Mouse (Mus musculus) granulocyte monocyte progenitor cell, adult 5-6 weeks (primary cell): ENCODE data around the gene Prkca. TPM values are rescaled to one million over a fixed set of nuclear protein-coding genes. Genes with fewer than 3 reads are reported as not detected.

Experiments used
- ATAC-seq: replicated peaks from 2 replicates; pipeline ENCODE4 v1.8.0; 2016; ENCODE audit warnings: mild to moderate bottlenecking, moderate TSS enrichment, inconsistent platforms; ENCODE audit not compliant: poor library complexity, severe bottlenecking
- total RNA-seq, 2 experiments: library from RNA; stranded (forward) in 1 of 2; stranded (reverse) in 1 of 2; fragments of 200-712, 200-1000 nt in 1 of 2; fragments of >200 nt in 1 of 2; fragmentation: Nextera tagmentation in 1 of 2; gene quantifications; 2 replicates each; pipeline ENCODE4 v1.2.3; 2014 to 2017

Gene Prkca
- total RNA-seq, 2 experiments from 2014 or later = 2.2 to 6.1 TPM

DNA sequence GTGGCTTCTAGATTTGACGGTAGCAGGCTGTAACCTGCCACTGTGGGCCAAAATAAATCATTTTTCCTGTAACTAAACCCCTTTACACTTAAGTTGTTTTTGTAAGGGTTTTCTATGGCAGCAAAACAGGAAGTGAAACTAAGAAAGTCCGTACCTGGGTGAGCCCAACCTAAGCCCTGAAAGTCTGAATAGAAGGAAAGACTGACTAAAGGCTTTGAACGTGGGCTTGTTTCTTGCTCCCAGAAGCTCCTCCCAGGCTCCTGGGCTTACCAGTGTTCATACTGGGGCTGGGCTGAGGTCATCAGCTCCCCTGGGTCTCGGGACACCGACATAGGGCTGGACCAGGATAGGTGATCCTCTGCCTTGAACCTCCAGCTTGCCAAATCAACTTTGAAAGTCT lies 164.9 kb downstream of the Prkca start:
- peak; percentile 53; the same call in 1 of the 2 replicates for ATAC-seq

DNA sequence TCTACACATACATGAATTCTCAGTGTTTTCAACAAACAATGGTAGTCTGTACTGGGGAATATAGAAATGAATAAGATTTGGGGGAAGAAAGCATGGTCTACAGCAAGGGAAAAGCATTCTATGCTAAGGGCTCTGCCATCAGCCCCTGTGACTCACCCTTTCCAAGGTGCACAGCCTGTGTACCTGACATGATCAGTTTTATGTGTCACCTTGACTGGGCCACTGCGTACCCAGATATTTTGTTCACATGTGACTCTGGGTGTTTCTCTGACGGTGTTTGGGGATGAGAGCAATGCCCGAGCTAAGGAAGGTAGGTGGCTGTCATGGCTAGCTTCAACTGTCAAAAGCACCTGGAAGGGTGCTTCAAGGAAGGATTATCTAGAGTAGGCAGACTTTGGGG lies 165.5 kb downstream of the Prkca start:
- ATAC-seq = no peak

DNA sequence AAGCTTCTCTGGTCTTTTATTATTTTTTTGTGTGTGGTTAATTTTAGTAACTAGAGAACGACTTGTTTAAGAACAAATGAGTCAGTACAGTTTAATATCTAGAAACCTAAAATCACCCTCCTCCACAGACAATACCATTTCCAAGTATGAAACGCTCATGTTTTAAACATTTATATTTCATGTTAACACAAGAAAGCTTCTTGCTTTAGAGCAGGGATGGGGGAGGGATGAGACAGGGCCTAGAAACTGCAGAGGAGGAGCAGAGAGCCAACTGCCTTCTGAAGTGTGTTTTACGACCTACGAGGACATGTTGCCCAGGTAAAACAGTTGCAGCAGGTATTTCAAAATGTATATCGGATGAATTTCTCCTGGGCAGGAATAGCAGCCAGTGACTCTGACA lies 167.0 kb downstream of the Prkca start:
- ATAC-seq = no peak

DNA sequence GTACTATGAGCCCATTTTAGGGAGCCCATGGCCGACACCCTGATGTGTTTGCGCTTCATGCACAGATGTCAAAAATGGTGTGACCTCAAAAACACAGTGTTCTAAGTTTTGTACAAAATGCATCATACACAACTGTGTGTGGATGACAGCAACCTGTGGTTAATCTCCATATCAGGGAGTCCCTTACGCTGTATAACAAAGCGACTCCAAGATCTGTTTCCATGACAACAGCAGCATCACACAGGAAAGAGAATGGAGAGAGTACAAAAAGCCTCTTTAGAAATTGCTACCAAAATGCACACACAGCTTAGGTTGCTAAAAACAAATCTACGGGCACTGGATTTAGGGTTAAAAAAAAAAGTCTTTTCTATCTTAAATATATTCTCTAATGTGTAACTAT lies 171.8 kb downstream of the Prkca start:
- ATAC-seq = no peak

DNA sequence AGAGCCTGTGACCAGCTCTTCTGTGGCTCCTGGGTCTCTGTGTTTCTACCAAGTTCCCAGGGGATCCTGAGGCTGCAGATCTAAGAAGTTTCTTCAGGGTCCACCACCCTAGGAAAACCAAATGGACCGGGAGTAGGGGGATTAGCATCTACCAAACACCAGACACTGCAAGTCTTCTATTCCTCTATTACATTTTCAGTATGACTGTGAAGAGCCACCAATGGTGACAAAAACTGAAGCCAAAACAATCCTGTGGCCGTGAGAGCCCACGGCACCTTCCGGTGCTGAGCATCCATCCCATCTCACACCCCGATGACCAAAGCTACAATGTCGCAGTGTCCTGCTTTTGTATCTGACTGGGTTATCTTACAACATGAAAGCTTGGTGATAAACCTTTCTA lies 172.5 kb downstream of the Prkca start:
- no peak for ATAC-seq

DNA sequence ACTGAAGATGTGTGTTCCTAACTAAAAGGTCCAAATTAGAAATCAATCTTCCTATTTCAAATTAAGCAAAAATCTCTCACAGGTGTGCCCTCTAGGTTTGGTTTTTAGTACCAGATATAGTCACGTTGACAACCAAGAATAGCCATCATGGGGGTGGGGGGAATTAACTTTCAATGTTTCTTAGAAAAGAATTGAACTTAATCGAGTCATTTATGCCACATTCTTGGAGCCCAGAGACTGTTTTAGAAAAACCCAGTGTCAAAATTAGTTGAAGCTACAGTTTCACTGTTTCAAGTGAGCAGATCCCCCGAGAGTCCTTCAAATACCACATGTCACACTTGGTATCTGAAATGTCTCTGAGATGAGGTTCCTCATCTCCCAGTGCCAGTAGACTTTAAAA lies 173.6 kb downstream of the Prkca start:
- no peak for ATAC-seq

DNA sequence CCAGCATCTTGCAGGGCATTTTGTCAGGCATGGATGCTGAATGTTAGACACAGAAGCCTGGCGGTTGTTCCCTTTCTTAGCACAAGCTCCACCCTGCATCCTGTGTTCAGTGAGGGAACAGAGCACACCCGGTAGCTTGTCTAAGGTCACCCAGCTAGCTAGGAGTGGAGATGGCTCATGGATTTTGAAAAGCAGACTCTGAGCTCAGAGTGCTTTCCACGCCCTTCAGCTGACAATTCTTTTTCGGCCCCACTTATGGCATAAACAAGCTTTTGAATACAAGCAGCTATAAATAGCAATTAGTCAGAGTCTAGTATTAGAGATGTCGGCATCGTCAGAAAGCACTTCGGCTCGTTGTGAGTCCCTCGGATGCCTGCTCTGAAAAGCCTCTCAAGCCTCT lies 178.0 kb downstream of the Prkca start:
- ATAC-seq = no peak

DNA sequence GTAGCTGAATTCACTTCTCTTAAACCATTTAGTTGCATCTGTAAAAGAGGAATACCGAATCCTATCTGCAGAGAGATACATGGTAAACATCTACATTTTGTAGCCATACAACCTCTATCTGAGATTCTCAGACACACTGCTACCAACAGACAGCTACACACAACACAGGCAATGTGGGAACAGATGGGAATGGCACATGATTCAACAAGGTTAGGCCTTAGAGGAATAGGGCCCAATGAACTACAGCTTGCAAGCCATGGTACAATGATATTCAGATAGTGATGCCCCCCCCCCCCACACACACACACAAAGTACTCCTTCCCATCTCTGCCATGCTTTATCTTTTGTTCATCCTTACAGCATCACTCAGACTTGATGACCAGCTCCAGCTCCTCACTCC lies 181.1 kb downstream of the Prkca start:
- ATAC-seq = no peak

DNA sequence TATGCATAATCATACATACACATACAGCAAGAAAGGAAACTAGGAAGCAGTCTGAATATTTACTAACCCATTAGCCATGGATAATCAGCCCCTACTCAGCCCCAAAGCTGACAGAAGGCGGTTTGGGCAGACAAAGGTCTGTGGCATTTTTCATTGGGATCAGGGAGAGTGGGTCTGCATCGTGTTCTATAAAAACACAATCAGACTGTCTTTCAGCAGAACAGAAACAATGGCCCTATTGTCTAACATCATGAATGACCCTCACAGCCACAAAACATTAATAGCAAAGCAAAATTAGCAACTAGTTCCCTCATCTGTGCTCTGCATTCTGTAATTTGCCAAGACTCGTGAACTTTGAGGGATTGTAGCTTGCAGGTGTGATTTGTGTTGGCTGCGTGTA lies 181.6 kb downstream of the Prkca start:
- no peak for ATAC-seq

DNA sequence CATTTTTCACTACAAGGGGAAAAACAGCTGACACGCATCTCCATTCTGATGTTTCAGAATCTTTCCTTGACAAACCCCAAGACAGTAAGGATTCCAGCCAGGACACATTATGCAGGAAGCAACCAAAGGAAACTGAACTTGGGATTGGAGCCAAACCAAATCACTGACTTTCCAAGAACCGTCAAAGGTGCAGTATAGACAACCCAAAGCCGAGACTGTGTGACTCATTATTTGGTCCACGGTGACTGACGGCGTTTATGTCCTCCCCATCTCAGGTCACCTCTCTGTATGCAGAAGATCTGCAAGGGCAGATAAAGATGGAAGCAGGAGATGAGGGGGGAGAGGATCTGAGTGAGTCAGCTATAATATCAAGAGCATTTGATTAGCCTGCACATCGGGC lies 183.7 kb downstream of the Prkca start:
- ATAC-seq = no peak

DNA sequence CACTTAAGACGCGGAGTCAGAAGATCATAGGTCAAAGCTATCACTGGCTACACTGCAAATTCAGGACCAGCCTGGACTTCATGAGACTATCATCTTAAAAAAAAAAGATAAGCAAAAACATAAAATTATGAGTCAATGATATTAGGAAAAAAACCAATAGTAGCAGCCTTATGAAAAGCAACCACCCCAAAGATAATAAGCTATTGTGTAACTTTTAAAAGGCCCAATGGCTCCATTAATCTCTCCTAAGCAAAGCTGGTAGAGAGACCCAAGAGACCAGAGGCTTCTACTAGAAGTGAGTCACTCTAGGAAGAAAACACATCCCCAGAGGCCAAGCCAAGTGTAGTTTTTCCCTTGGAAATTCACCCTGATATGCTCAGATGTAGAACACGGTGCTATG lies 185.7 kb downstream of the Prkca start:
- no peak for ATAC-seq

DNA sequence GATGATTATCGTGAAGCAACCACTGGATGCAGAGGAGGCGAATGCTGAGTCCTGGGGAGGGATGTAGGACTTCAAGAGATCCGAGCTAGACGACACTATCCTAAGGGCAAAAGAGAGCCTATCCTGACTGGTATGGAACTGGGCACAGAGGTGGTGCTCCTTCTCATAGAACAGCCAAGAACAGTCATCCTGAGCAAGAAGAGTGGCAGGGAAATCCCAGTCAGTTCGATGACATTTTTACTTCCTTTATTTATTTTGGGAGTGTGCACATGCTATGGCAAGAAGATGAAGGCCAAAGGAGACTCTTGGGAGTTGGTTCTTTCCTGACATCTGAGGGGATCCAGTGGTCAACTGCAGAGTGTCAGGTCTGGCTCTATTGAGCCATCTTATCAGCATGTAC lies 186.7 kb downstream of the Prkca start:
- ATAC-seq = no peak

DNA sequence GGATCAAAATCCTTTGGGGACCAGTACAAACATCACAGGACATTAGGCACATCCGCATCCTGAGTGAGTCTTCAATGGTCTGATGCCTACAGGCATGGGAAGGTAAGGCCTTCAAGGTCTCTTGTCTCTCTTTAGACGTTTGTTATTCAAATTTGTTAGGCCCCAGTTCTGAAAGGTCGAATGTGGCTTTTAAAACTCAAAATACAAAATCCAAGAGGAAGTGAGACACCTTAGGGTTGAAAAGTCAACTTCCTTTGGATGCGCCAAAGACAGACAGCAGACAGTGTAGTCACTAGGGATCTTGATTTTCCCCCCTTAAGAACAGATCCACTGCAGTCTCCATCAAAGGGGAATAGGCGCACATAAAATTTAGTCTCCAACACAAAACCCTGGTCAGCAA lies 187.6 kb downstream of the Prkca start:
- no peak for ATAC-seq

DNA sequence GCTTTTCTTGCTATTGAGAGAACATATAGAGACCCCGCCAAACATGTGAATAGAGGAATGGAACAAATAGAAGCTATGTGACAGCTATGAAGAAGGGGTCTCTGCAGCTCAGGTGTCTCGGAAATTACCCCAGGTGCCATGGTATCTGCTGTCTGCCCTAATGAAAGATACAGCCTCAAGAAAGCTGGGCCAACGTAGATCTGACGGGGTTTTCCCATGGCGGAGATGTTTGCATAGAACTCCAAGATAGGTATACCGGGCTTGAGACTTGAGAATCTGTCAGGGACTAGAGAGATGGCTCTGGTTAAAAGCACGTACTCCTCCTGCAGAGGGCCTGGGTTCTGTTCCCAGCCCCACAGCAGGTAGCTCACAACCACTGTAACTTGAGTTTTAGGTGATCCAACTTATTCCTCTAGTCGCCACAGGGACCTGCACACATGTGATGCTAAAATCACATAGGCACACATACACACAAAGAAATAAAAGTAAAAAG lies 188.6 kb downstream of the Prkca start:
- no peak for ATAC-seq

DNA sequence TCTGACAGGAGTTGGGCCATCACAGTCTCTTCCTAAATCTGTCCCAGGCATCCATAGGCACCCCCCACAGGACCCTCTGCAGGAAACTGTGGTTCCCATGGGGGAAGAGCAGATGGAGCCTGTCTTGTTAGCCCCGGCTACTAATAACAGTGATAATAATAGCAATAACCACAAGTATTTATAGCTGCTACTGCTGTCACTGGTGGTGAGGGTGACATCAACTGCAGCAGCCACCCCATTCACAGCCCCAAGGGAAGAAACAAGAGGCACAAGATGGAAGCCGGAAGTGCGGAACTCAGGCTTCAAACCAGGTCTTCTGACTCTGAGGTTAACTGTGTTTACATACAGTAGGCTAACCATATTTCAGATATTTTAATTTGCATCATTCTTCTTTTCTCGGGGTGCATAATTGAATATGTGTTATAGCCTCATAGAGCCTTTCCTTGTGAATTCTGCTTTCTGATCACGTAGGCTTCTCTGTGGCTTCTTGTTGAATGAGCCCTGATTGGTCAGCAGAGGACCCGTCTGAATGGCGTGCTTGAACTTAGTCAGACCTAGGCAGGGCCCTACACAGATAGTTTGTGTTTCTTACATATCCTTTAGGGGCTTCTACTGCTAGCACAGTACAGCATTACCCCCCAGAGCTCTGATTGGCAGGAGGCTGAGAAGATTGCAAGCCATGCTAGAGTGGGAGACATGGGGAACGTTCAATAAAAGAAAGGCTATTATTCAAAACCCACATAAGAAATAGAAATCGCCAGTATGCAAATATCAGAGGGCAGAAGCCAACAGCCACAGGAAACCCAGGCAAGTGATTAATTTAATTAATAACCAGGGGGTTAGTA lies 189.5 kb downstream of the Prkca start:
- no peak for ATAC-seq

DNA sequence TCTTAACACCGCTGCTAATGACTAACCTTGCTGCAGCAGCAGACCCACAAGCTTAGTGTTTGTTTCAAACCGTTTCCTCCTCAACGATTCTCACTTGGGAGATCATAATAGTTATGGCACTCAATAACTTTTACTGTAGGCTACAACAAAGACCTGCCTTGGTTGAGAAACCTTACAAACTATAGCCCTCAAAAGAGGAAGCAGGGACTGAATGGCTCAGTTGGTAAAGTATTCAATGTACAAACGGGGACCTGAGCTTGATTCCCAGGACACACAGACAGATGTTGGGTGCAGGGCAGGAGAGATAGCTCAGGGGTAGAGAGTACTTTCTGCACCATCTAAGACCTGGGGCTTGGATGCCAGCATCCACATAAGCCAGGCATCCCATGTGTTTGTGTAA lies 191.1 kb downstream of the Prkca start:
- ATAC-seq = no peak; the same call in 1 of the 2 replicates

DNA sequence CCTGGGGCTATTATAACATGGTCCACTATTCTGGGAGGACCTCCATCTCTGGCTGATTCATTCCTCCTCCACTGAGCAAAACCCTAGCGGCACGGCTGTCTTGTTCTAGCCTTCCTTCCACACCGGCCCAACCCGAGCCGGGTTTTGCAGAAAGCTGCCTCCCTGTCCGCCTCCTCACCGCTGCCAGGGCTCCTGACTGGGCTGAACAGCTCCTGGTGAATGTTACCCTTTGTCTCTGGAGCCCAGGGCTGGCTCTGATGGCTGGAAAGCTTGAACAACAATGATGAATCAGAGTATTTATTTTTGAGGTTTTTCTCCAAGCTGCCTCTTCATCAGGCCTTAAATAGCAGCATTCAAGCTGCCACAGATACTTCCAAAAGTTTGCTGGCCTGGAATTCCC lies 193.3 kb downstream of the Prkca start:
- no peak for ATAC-seq

DNA sequence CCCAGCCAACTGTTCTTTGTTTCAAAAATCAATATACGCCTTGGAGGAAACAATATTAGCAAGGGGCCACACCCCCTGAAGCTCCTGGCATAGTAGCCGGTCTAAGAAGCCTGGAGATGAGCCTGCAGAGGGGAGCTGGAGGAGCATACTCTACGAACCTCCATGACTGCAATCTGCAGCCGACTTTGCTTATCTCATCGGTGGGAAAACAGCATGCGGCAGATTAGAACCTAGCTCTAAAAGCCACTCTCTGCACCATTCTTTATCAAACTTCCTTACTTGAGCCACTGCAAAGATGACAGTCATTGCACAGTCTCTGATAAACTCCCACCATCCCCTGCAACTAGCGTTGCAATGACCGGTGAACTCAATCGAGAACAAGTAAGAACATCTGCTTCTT lies 194.5 kb downstream of the Prkca start:
- no peak for ATAC-seq

DNA sequence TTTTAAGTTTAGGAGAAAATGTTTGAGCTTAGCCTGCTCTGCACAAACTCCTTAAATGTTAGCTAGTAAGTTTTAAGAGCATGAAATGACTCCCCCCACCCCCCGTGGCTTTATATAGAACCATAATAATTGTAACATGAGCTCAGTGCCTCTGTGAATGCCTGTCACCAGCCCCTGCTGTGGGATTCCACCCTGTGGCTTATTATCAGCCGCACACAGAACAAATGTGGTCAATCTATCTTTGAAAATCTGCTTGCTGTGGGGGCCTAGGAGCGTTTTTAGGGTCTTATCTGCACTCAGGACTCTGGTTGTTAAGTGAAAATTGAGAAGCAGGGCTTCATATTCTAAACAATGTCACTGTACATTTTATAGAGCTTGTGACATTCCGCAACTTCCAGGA lies 195.2 kb downstream of the Prkca start:
- ATAC-seq = peak; percentile 37

DNA sequence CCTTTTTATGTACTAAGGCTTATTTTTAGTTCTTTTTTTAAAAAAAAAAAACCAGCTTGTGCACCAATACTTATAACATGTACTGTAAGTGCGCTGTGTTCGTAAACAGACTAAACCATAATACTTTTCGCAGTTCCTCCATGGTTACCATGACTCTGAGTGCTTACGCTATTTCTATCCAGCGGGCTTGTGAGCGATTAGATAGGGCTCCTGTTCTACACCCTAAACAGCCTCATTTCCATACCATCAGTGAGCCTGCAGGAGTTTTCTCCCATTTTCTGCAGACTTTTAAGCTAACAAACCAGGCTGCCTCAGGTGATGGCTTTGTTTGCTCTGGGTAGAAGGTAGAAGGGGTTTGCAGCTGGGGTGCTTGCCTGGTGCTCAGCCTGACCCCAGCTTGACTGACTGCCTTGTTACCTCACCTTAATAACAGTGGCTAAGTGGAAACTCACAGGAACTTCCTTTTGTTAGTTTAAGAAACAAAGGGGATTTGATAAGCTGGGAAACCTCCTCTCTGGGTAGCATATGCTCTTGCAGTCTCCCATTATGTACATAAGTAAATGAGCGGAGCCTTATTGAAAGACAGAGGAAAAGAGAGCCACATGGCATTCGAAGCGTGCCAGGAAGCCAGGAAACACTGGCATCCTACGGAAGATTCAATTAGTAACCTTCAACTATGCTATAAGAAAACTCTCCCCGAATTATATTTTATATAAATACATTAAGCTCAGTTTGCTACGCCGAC lies 197.8 kb downstream of the Prkca start:
- no peak for ATAC-seq

DNA sequence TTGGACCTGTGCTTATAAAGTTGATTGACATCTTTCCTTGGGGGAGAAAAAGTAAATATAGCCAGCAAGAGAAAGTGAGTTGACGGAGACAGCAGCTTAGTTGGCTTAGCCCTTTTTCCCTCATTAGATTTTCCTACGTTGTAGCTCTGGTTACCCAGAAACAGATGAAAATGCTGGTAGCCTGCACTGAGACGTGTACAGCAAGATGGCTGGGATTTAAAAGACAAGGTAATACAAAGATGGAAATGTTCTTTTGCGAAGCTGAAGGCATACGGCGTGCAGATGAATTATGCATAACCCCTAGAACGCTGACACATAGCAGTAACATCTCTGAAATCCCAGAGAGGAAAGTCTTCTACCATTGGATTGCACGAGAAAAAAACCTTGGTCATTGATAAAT lies 198.6 kb downstream of the Prkca start:
- ATAC-seq = no peak

DNA sequence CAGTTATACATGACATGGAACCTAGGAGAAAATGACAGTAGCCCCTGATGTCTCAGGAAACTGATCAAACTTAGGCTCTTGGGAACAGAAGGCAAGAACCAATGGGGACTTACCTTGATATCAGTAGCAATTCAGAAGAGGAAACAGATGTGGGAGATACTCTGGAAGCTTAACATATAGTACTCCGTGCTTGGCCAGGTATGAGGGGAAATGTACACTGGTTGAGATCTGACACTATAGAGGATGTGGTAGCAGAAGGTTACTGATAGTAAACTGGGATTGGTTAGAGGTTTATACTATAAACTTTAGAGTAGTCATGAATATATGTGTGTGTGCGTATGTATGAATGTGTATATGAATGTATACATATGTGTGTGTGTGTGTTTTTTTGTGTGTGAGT lies 200.0 kb downstream of the Prkca start:
- ATAC-seq = no peak
